Mouse (Mus musculus): Measurements from ENCODE around the gene Mta2.
"Not testable (repeated sequence)": the region's sequence is repeated elsewhere in the genome, so short reads cannot be mapped to it uniquely, and the experiment has no call there.

Gene Mta2

GRCm38 (mm10) chr19:8941515-8942217 lies at the start of gene Mta2:
Mta2 (plus strand) TSS chr19:8941875.
- CTCF ChIA-PET: interaction anchor here (0.6 to 1.2 kb wide), 2 partner anchors 10 to 19 kb away, joined by 3 to 6 read pairs; no protein-coding TSS in a partner anchor

GRCm38 (mm10) chr19:8892829-8893766 lies 48.6 kb upstream of the Mta2 start, which contains the start of gene Ints5:
Ints5 (plus strand) TSS chr19:8893005.
- CTCF ChIA-PET: interaction anchor here (0.6 to 0.8 kb wide), 3 partner anchors 70 to 998 kb away, joined by 6 to 24 read pairs (median 6); no protein-coding TSS in a partner anchor

DNA sequence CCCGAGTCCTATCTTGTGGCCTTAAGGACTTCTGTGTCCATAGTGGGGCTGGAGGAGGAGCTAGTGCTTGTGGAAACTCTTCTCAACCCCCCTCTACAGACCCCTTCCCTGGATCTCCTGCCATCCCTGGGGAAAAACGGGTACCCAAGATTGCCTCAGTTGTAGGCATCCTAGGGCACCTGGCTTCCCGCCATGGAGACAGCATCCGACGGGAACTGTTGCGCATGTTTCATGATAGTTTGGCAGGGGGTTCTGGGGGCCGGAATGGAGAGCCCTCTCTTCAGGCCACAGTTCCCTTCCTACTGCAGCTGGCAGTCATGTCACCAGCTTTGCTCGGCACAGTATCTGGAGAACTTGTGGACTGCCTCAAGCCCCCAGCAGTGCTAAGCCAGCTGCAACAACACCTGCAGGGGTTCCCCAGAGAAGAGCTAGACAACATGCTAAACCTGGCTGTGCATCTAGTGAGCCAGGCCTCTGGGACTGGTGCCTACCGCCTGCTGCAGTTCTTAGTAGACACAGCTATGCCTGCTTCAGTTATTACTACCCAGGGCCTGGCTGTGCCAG lies 46.2 kb upstream of the Mta2 start:
- CTCF ChIA-PET: interaction anchor here (0.6 kb wide), 1 partner anchor 94 kb away, joined by 3 read pairs; no protein-coding TSS in a partner anchor

DNA sequence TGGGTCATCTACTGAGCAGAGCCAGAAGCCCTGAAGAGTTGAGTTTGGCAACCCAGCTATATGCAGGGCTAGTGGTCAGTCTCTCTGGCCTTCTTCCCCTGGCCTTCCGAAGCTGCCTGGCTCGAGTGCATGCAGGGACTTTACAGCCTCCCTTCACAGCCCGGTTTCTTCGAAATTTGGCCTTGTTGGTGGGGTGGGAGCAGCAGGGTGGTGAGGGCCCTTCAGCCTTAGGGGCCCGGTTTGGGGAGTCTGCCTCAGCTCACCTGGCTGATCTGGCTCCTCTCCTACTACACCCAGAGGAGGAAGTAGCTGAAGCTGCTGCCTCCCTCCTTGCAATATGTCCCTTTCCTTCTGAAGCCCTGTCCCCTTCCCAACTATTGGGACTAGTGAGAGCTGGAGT lies 45.4 kb upstream of the Mta2 start:
- CTCF ChIA-PET: not testable (repeated sequence)

DNA sequence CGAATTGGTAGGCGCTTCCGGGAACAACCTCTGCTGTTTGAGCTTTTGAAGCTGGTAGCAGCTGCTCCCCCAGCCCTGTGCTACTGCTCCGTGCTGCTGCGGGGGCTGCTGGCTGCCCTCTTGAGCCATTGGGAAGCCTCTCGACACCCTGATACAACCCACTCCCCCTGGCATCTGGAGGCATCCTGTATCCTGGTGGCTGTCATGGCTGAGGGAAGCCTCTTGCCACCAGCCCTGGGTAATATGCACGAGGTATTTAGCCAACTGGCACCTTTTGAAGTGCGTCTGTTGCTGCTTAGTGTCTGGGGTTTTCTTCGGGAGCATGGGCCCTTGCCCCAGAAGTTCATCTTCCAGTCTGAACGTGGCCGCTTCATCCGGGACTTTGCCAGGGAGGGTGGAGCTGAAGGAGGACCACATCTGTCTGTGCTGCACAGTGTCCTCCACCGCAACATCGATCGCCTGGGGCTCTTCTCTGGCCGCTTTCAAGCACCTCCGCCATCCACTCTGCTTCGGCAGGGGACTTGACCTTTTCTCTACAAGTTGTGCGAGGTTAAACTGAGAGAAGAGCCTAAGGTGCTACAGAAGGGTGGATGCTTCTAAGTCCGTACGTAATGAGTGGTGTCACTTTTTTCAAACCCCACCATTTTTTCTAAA lies 44.3 kb upstream of the Mta2 start:
- CTCF ChIA-PET: not testable (repeated sequence)

- CTCF ChIA-PET: no interaction called here
Observed at GRCm38 (mm10) chr19:8897865-8898495, 43.7 kb upstream of the Mta2 start, which contains the start of gene Ganab. Ganab (plus strand) TSS chr19:8898071.

DNA sequence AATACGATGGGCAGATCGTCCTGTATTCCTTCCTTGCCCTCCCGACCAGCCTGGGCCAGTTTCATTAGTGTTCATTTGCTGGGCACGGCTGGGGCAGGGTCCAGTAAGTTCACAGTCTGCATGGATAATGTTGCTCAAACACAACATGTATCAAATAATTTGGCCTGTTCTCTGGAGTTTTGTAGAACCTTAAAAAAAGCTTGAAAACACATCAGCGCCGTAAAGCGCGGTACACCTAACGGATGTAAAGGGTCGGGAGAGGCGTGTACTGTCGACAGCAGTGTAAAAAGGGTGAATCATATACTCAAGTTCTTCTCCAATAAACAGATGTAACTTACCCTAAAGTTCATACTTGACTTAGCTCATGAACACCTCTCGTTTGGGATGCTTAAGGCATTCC lies 43.1 kb upstream of the Mta2 start:
- CTCF ChIA-PET: no interaction called here

- CTCF ChIA-PET: no interaction called here
Observed at GRCm38 (mm10) chr19:8899079-8899478, 42.6 kb upstream of the Mta2 start.

DNA sequence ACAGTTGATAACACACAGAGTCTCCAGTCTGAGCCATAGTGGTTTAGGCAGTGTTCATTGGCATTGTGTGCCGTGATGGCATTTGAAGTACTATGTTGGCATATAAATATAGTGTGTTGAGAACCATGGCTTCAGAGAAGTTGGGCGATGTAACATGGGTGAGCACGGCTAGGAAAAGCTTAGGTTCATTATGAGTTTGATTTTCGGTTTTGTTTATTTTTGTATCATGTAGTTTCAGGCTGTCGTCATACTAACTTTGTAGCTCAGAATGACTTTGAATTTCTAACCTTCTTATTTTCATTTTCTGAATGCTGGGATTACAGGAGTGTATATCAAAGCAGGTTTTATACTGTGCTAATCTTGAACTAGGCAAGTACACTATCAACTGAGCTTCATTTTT lies 38.3 kb upstream of the Mta2 start:
- CTCF ChIA-PET: no interaction called here

GRCm38 (mm10) chr19:8908531-8908930 lies 33.1 kb upstream of the Mta2 start:
- CTCF ChIA-PET: no interaction called here

DNA sequence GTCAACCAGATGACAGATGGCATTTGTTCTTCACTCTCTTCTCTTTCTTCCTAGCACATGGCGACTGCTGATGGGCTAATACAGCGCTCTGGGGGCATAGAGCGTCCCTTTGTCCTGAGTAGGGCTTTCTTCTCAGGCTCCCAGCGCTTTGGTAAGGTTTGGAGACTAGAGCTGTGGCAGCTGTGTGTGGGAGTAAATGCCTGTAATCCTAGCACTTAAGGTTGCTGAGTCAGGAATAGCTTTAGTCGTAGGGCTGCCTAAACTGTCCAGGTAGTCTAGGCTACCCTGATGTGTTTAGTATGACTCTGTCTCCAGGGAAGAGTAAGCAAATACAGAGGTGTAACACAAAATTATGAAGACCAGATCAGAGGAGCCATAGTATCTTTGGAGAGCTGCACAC lies 29.9 kb upstream of the Mta2 start:
- CTCF ChIA-PET: no interaction called here

GRCm38 (mm10) chr19:8914212-8914611 lies 27.5 kb upstream of the Mta2 start:
- CTCF ChIA-PET: no interaction called here

- CTCF ChIA-PET: no interaction called here
Observed at GRCm38 (mm10) chr19:8919000-8919399, 22.7 kb upstream of the Mta2 start.

GRCm38 (mm10) chr19:8919684-8920072 lies 22.0 kb upstream of the Mta2 start:
- CTCF ChIA-PET: interaction anchor here (0.9 kb wide), 1 partner anchor 10 kb away, joined by 5 read pairs; the partner anchor contains the start of genes Eml3 and Rom1

DNA sequence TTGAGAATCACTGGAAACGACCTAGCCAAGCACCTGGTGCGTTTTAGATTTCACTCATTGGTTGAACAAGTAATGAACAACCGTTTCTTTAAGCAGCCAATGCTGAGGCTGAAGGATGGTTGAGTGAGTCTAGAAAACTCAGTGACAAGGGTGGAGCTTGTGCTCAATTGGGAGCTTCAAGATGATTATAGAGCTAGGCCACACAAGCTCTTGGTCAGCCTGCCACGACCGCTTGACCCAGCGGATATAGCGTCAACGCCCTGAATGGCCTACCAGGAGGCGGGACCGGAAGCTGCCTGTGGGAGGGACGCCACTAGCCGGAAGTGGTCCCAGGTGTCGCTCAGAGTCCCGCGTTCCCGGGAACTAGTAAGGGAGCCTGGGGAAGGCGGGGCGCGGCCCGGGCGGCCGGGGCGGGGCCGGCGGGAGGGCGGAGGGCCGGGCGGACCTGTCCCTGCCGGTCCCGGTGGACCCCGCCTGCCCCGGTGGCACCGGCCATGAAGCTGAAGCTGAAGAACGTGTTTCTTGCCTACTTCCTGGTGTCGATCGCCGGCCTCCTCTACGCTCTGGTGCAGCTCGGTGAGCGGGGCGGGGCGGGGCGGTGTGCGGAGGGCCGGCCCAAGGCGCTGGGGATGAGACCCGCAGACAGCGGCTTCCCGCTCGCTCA lies 21.5 kb upstream of the Mta2 start, which contains the start of gene B3gat3:
B3gat3 (plus strand) TSS at position 302 of the 664 bp plus-strand sequence.
- CTCF ChIA-PET: interaction anchor here (0.9 kb wide), 1 partner anchor 9 kb away, joined by 5 read pairs; the partner anchor contains the start of genes Eml3 and Rom1

- CTCF ChIA-PET: interaction anchor here (0.7 kb wide), 1 partner anchor 118 kb away, joined by 3 read pairs; the partner anchor contains the start of gene Zbtb3
Observed at GRCm38 (mm10) chr19:8920836-8921291, 20.8 kb upstream of the Mta2 start.

DNA sequence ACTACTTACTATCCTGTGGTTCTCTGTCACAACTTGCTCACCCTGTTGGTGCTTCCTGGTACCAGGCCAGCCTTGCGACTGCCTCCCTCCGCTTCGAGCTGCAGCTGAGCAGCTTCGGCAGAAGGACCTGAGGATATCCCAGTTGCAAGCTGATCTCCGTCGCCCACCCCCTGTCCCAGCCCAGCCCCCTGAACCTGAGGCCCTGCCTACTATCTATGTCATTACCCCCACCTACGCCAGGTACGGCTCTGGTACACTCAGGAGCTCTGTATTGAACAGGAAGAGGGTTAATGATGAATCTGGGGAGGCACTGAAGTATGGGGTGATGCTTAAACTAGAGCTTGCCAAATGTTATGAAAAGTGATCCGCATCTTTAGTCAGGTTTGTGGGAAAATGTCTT lies 19.9 kb upstream of the Mta2 start:
- CTCF ChIA-PET: interaction anchor here (0.7 kb wide), 3 partner anchors 24 to 119 kb away, joined by 3 read pairs; partner anchors contain the start of gene Zbtb3

DNA sequence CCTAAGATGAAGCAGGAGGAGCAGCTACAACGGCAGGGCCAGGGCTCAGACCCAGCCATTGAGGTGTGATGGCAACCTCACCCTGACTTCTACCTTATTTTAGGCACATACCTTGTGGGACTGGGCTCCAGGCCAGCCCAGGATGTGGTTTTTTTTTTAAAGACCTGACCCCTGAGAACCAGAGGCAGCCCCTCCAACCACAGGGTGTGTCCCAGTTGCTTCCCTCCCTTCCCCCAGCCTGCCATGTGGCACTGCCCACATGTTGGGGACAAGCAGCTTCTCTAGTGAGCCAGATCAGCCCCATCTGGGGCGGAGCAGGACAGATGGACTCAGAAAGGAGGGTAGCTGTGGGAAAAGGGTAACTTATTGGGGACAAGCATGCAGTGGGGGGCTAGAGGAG lies 14.9 kb upstream of the Mta2 start:
- CTCF ChIA-PET: interaction anchor here (0.6 kb wide), 1 partner anchor 88 kb away, joined by 8 read pairs; the partner anchor contains the start of gene Gng3

- CTCF ChIA-PET: no interaction called here
Observed at GRCm38 (mm10) chr19:8927891-8928525, 13.7 kb upstream of the Mta2 start.

Data from spleen, embryonic (tissue).